Mouse (Mus musculus) B cell, adult 62 days (primary cell): Measurements from ENCODE around the gene Olfr666. TPM values are rescaled to one million over a fixed set of nuclear protein-coding genes. Genes with fewer than 3 reads are reported as not detected.

Experiments used
- total RNA-seq: library from RNA; stranded (reverse); gene quantifications from 4 replicates; pipeline ENCODE4 v1.2.4, GENCODE M21; 2023

The Olfr666 gene
- not detected in 4 replicates for total RNA-seq

GRCm38 (mm10) chr7:104895852-104896251 is at the start of gene Olfr666:
Gene Olfr666 (minus strand): TSS chr7:104895952.

DNA sequence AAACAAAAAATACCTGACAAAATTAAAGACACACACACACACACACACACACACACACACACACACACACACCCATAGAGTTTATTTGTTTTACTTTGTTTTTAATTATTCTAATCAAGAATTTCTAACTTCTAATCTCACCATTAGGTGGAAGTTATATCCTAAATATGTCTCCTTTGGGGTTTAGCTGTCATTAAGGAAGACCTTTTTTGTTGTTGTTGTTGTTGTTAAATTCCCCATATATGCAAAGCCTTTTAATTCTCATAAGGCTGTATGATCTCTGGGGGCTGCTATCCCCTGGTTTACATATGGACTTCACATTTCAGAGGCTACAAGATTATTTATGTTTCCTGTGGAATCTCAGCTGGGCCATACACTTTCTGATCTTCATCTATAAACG is 38.2 kb upstream of the Olfr666 start, which contains the start of gene Olfr669:
TSS of gene Olfr669 (plus strand) at position 301 of the 400 bp plus-strand sequence.

DNA sequence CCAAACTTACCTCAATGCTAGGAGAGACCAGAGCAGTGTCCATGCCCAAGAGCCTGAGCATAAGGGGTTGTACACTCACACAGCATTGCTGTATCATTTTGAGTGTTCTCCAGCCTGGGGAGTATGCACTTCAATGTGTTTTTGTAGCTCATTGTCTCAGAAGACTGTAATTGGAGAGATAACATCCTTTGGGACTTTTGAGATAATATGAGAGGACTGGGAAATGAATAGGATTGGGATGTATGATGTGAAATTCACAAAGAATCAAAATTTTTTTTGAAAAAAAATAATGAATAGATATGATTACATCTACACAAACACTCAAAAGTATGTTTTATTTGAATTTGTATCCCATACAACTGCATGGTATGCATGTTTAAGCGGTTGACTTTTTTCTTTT is 32.2 kb upstream of the Olfr666 start, which contains the start of gene Olfr668:
TSS of gene Olfr668 (minus strand) at position 101 of the 400 bp plus-strand sequence.

GRCm38 (mm10) chr7:104921382-104921781 is 25.6 kb upstream of the Olfr666 start, which contains the start of gene Olfr667:
Gene Olfr667 (minus strand): TSS chr7:104921482.

GRCm38 (mm10) chr7:104877731-104878130 is 18.0 kb downstream of the Olfr666 start, which contains the start of gene Olfr665:
Gene Olfr665 (plus strand): TSS chr7:104878031.

GRCm38 (mm10) chr7:104856709-104857108 is 39.0 kb downstream of the Olfr666 start, which contains the start of gene Usp17la:
Gene Usp17la (plus strand): TSS chr7:104857009.

GRCm38 (mm10) chr7:104842503-104842902 is 53.2 kb downstream of the Olfr666 start, which contains the start of gene Usp17lb:
Gene Usp17lb (minus strand): TSS chr7:104842603.

Other genes with a start within 250 kb of the Olfr666 start
- gene Olfr658, start 248.6 kb downstream of the Olfr666 start, total RNA-seq, result not detected in 4 replicates
- not detected in 4 replicates for gene Olfr659, start 229.2 kb downstream of the Olfr666 start, total RNA-seq
- not detected in 4 replicates for gene Olfr661, start 209.5 kb downstream of the Olfr666 start, total RNA-seq
- gene Usp17le, start 118.5 kb downstream of the Olfr666 start, total RNA-seq, result not detected in 4 replicates
- gene Usp17lb, start 53.3 kb downstream of the Olfr666 start, total RNA-seq, result not detected in 4 replicates
- gene Usp17la, start 38.9 kb downstream of the Olfr666 start, total RNA-seq, result not detected in 4 replicates
- not detected in 4 replicates for gene Olfr665, start 17.9 kb downstream of the Olfr666 start, total RNA-seq
- gene Olfr667, start 25.5 kb upstream of the Olfr666 start, total RNA-seq, result not detected in 4 replicates
- gene Olfr668, start 32.1 kb upstream of the Olfr666 start, total RNA-seq, result not detected in 4 replicates
- gene Olfr669, start 38.3 kb upstream of the Olfr666 start, total RNA-seq, result not detected in 4 replicates
- gene Olfr670, start 66.7 kb upstream of the Olfr666 start, total RNA-seq, result not detected in 4 replicates
- gene Olfr671, start 83.2 kb upstream of the Olfr666 start, total RNA-seq, result not detected in 4 replicates
- not detected in 4 replicates for gene Olfr672, start 106.1 kb upstream of the Olfr666 start, total RNA-seq
- gene Olfr675, start 132.5 kb upstream of the Olfr666 start, total RNA-seq, result not detected in 4 replicates
- not detected in 4 replicates for gene Olfr676, start 136.7 kb upstream of the Olfr666 start, total RNA-seq
- gene Olfr677, start 155.4 kb upstream of the Olfr666 start, total RNA-seq, result not detected in 4 replicates
- not detected in 4 replicates for gene Olfr678, start 168.5 kb upstream of the Olfr666 start, total RNA-seq
- not detected in 4 replicates for gene Olfr679, start 185.3 kb upstream of the Olfr666 start, total RNA-seq
- not detected in 4 replicates for gene Olfr680-ps1, start 196.9 kb upstream of the Olfr666 start, total RNA-seq
- not detected in 4 replicates for gene Olfr681, start 220.9 kb upstream of the Olfr666 start, total RNA-seq